Mouse (Mus musculus) spleen, adult 2 months (tissue): ENCODE measurements around the gene Rpl9.

Experiments
- CTCF ChIP-seq: fragments of 200-500 bp; IDR thresholded peaks from 2 replicates; pipeline ENCODE4 v1.5.1; 2011; ENCODE audit warnings: mild to moderate bottlenecking, inconsistent platforms; ENCODE audit not compliant: insufficient read depth, insufficient read length, insufficient replicate concordance; ENCODE audit errors: extremely low read depth
- POLR2A ChIP-seq: fragments of 200-500 bp; IDR thresholded peaks from 2 replicates; pipeline ENCODE4 v1.6.1; 2011; ENCODE audit warnings: low read depth, low read length, inconsistent platforms

DNA sequence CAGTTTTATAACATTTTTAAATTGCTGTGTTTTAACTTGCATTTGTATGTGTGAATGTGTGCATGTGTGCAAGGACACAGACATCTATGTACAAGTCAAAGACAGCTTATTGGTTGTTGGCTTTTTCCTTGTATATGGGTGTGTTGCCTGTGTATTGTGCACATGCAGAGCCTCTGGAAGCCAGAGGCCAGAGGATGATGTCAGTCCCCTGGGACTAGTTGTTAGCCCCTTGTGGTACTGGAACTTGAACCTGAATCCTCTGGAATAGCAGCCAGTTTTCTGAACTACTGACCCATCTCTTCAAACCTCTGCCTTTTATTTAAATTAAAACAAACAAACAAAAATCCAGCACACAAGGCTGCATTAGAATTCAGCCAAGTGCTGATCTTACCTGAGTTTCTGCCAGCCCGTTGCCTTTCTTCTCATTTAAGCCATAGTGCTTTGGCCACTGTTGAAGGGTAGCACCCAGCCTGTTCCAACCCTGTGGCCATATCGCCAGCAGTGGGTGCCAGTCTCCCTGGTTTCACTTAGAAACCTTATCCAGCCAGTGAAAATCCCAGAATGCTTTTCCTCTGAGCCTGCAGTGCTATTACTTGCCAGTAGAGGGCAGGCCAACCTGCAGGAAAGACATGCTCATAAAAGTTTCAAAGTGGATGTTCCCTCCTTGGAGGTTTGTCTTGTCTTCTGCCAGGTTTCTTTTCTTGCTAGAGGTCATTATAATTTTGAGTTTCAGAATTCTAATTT lies 10.2 kb upstream of the Rpl9 start:
- TF ChIP-seq POLR2A (no peak), CTCF (peak; percentile 79; the same call in 1 of the 2 replicates)
